Mouse (Mus musculus) MEL (cell line): ENCODE data around the gene Akirin1. TPM values are rescaled to one million over a fixed set of nuclear protein-coding genes. Genes with fewer than 3 reads are reported as not detected.

Source experiments
- DNase-seq: peaks from one replicate; pipeline ENCODE4 v3.0.0; 2011; ENCODE audit warnings: low read depth, low spot score
- H3K27ac ChIP-seq: 2 replicates; pipeline ENCODE4 v1.5.1; 2012; ENCODE audit warnings: low read depth, mild to moderate bottlenecking, control low read depth, low read length, moderate library complexity; ENCODE audit not compliant: control insufficient read depth
- H3K27me3 ChIP-seq, 2 experiments: fragments of 150-350 bp in 1 of 2; sonication (generic) in 1 of 2; 2 replicates each; pipeline ENCODE4 v1.6.1; 2012; ENCODE audit warnings: low read length in 2 of 2, mild to moderate bottlenecking in 2 of 2, improper control_type of control experiment in 1 of 2, moderate library complexity in 1 of 2; ENCODE audit not compliant: insufficient read depth in 2 of 2, control insufficient read depth in 1 of 2
- H3K36me3 ChIP-seq, 2 experiments: 2 replicates each; pipeline ENCODE4 v1.6.1; 2012 to 2014; ENCODE audit warnings: low read length in 2 of 2, improper control_type of control experiment in 1 of 2, inconsistent platforms in 1 of 2, mild to moderate bottlenecking in 1 of 2; ENCODE audit not compliant: insufficient read depth in 2 of 2, control insufficient read depth in 1 of 2
- H3K4me1 ChIP-seq, 2 experiments: fragments of 150-350 bp in 1 of 2; sonication (generic) in 1 of 2; 2 replicates each; pipeline ENCODE4 v1.6.1; 2012; ENCODE audit warnings: low read length in 2 of 2, improper control_type of control experiment in 1 of 2, mild to moderate bottlenecking in 1 of 2; ENCODE audit not compliant: insufficient read depth in 2 of 2, control insufficient read depth in 1 of 2
- H3K4me3 ChIP-seq, 2 experiments: fragments of 150-350 bp in 1 of 2; sonication (generic) in 1 of 2; 2 replicates each; pipeline ENCODE4 v1.5.1; 2012; ENCODE audit warnings: low read depth in 2 of 2, low read length in 2 of 2, mild to moderate bottlenecking in 2 of 2, moderate library complexity in 2 of 2, control low read depth in 1 of 2, improper control_type of control experiment in 1 of 2; ENCODE audit not compliant: control insufficient read depth in 1 of 2, insufficient read depth in 1 of 2
- H3K79me2 ChIP-seq: 2 replicates; pipeline ENCODE4 v1.6.1; 2012; ENCODE audit warnings: mild to moderate bottlenecking, low read length, moderate library complexity; ENCODE audit not compliant: control insufficient read depth, poor library complexity, insufficient read depth
- H3K9ac ChIP-seq: 2 replicates; pipeline ENCODE4 v1.6.1; 2012; ENCODE audit warnings: low read depth, mild to moderate bottlenecking, control low read depth, low read length, moderate library complexity; ENCODE audit not compliant: control insufficient read depth, poor library complexity, severe bottlenecking
- H3K9me3 ChIP-seq: fragments of 150-350 bp; sonication (generic); replicated peaks from 2 replicates; pipeline ENCODE4 v1.6.1; 2012; ENCODE audit warnings: mild to moderate bottlenecking, low read length, improper control_type of control experiment, moderate library complexity; ENCODE audit not compliant: insufficient read depth
- BHLHE40 ChIP-seq: IDR thresholded peaks from 2 replicates; pipeline ENCODE4 v1.6.1; 2012; ENCODE audit warnings: low read depth, mild to moderate bottlenecking, inconsistent platforms, low read length, improper control_type of control experiment, borderline replicate concordance
- CHD1 ChIP-seq: IDR thresholded peaks from 2 replicates; pipeline ENCODE4 v1.6.1; 2012; ENCODE audit warnings: low read depth, mild to moderate bottlenecking, inconsistent platforms, low read length, improper control_type of control experiment
- CHD2 ChIP-seq: IDR thresholded peaks from 2 replicates; pipeline ENCODE4 v1.6.1; 2011; ENCODE audit warnings: low read length, improper control_type of control experiment
- CTCF ChIP-seq, 3 experiments: IDR thresholded peaks in 2 of 3; conservative IDR thresholded peaks in 1 of 3; 2 replicates each; pipeline ENCODE4 v1.5.1; 2011 to 2012; ENCODE audit warnings: low read length in 3 of 3, low read depth in 2 of 3, mild to moderate bottlenecking in 2 of 3, improper control_type of control experiment in 1 of 3, inconsistent platforms in 1 of 3, mixed read lengths in 1 of 3, moderate library complexity in 1 of 3; ENCODE audit not compliant: control insufficient read depth in 1 of 3, insufficient read depth in 1 of 3, poor library complexity in 1 of 3, severe bottlenecking in 1 of 3
- E2F4 ChIP-seq: IDR thresholded peaks from 2 replicates; pipeline ENCODE4 v1.6.1; 2011; ENCODE audit warnings: low read depth, low read length, improper control_type of control experiment, borderline replicate concordance
- EP300 ChIP-seq, 2 experiments: IDR thresholded peaks; 2 replicates each; pipeline ENCODE4 v1.6.1; 2011; ENCODE audit warnings: improper control_type of control experiment in 2 of 2, low read length in 2 of 2, low read depth in 1 of 2, mild to moderate bottlenecking in 1 of 2
- GABPA ChIP-seq: IDR thresholded peaks from 2 replicates; pipeline ENCODE4 v1.6.1; 2012; ENCODE audit warnings: low read depth, mild to moderate bottlenecking, inconsistent platforms, low read length, improper control_type of control experiment, moderate library complexity
- GATA1 ChIP-seq: IDR thresholded peaks from 2 replicates; pipeline ENCODE4 v1.6.1; 2011; ENCODE audit warnings: low read depth, low read length, improper control_type of control experiment
- JUND ChIP-seq: IDR thresholded peaks from 2 replicates; pipeline ENCODE4 v1.6.1; 2011; ENCODE audit warnings: low read depth, mild to moderate bottlenecking, improper control_type of control experiment, low read length
- MAFK ChIP-seq: IDR thresholded peaks from 2 replicates; pipeline ENCODE4 v1.6.1; 2011; ENCODE audit warnings: low read depth, mild to moderate bottlenecking, low read length, improper control_type of control experiment, borderline replicate concordance
- MEF2A ChIP-seq: IDR thresholded peaks from 2 replicates; pipeline ENCODE4 v1.6.1; 2014; ENCODE audit warnings: low read depth, mild to moderate bottlenecking, inconsistent platforms, low read length, improper control_type of control experiment; ENCODE audit not compliant: poor library complexity, insufficient replicate concordance, severe bottlenecking; ENCODE audit errors: extremely low read depth
- MYB ChIP-seq: IDR thresholded peaks from 2 replicates; pipeline ENCODE4 v1.6.1; 2011; ENCODE audit warnings: mild to moderate bottlenecking, low read depth, low read length, improper control_type of control experiment
- MYC ChIP-seq: IDR thresholded peaks from 2 replicates; pipeline ENCODE4 v1.6.1; 2011; ENCODE audit warnings: low read depth, mild to moderate bottlenecking, low read length, improper control_type of control experiment, moderate library complexity
- POLR2A ChIP-seq, 2 experiments: IDR thresholded peaks; 2 replicates each; pipeline ENCODE4 v1.6.1; 2011 to 2012; ENCODE audit warnings: low read length in 2 of 2, mild to moderate bottlenecking in 2 of 2, control low read depth in 1 of 2, improper control_type of control experiment in 1 of 2, low read depth in 1 of 2, moderate library complexity in 1 of 2; ENCODE audit not compliant: control insufficient read depth in 1 of 2, insufficient read depth in 1 of 2, poor library complexity in 1 of 2
- POLR2AphosphoS5 ChIP-seq: IDR thresholded peaks from 2 replicates; pipeline ENCODE4 v1.6.1; 2012; ENCODE audit warnings: low read depth, borderline replicate concordance, mild to moderate bottlenecking, inconsistent platforms, low read length, moderate library complexity, mixed read lengths
- RAD21 ChIP-seq: IDR thresholded peaks from 2 replicates; pipeline ENCODE4 v1.6.1; 2011; ENCODE audit warnings: mild to moderate bottlenecking, low read depth, low read length, improper control_type of control experiment
- RCOR1 ChIP-seq: IDR thresholded peaks from 2 replicates; pipeline ENCODE4 v1.6.1; 2012; ENCODE audit warnings: low read depth, mild to moderate bottlenecking, inconsistent platforms, low read length, improper control_type of control experiment
- SMC3 ChIP-seq: IDR thresholded peaks from 2 replicates; pipeline ENCODE4 v1.6.1; 2011; ENCODE audit warnings: low read depth, low read length, improper control_type of control experiment
- TAL1 ChIP-seq: IDR thresholded peaks from 2 replicates; pipeline ENCODE4 v1.6.1; 2012; ENCODE audit warnings: mild to moderate bottlenecking, inconsistent platforms, low read length, moderate library complexity, mixed read lengths
- TBP ChIP-seq: IDR thresholded peaks from 2 replicates; pipeline ENCODE4 v1.8.0; 2011; ENCODE audit warnings: low read depth, low read length, improper control_type of control experiment
- UBTF ChIP-seq: IDR thresholded peaks from 2 replicates; pipeline ENCODE4 v1.6.1; 2012; ENCODE audit warnings: low read depth, mild to moderate bottlenecking, inconsistent platforms, low read length, improper control_type of control experiment, moderate library complexity, borderline replicate concordance; ENCODE audit not compliant: insufficient read depth
- USF2 ChIP-seq, 2 experiments: IDR thresholded peaks; 2 replicates each; pipeline ENCODE4 v1.6.1; 2011 to 2012; ENCODE audit warnings: improper control_type of control experiment in 2 of 2, low read length in 2 of 2, borderline replicate concordance in 1 of 2, inconsistent platforms in 1 of 2, low read depth in 1 of 2, mild to moderate bottlenecking in 1 of 2; ENCODE audit not compliant: insufficient read depth in 1 of 2
- ZC3H11A ChIP-seq: IDR thresholded peaks from 2 replicates; pipeline ENCODE4 v1.6.1; 2012; ENCODE audit warnings: low read depth, mild to moderate bottlenecking, inconsistent platforms, low read length, improper control_type of control experiment
- ZMIZ1 ChIP-seq: IDR thresholded peaks from 2 replicates; pipeline ENCODE4 v1.6.1; 2012; ENCODE audit warnings: low read depth, mild to moderate bottlenecking, inconsistent platforms, low read length, improper control_type of control experiment, moderate library complexity
- polyA plus RNA-seq, 2 experiments: library from polyadenylated mRNA; stranded (reverse) in 1 of 2; unstranded in 1 of 2; fragments of >175 nt in 1 of 2; fragments of >200 nt in 1 of 2; gene quantifications; 2 replicates each; pipeline versions ENCODE4 v1.2.1 to v1.2.4; 2012; ENCODE audit warnings: low replicate concordance in 2 of 2, low read depth in 1 of 2; ENCODE audit not compliant: insufficient read length in 2 of 2, insufficient read depth in 1 of 2, missing spikeins in 1 of 2
- total RNA-seq: library from RNA; depleted of rRNA; stranded (reverse); fragments of 300-350 nt; gene quantifications from 2 replicates; pipeline ENCODE4 v1.2.3, GENCODE M21; 2012

Akirin1 gene
- total and polyA plus RNA-seq, 3 experiments: 46.3 to 53.3 TPM; not detected in 1

- no peak overlapping the region for H3K4me3 ChIP-seq
These were observed 17.8 kb downstream of the Akirin1 start for GRCm38 (mm10) chr4:123732163-123732910.

GRCm38 (mm10) chr4:123721761-123722160, 28.4 kb downstream of the Akirin1 start:
- peaks cover 9% of the 10 kb centered on the region for H3K79me2 ChIP-seq
- no peak overlapping the region for H3K4me3 ChIP-seq
- no peaks in the 10 kb centered on the region for H3K9me3 ChIP-seq
- no peak for DNase-seq
- H3K27ac ChIP-seq: no peak overlapping the region
- peaks cover 0 to 8% of the 10 kb centered on the region in 2 experiments; a peak in 2 of 4 replicates for H3K36me3 ChIP-seq
- H3K4me1 ChIP-seq: peaks cover 0 to 8% of the 10 kb centered on the region in 2 experiments; a peak in 2 of 4 replicates
- H3K27me3 ChIP-seq: no peaks in the 10 kb centered on the region
- no peak for TF ChIP-seq RCOR1
- no peak for TF ChIP-seq RAD21
- TF ChIP-seq MAFK: no peak
- TF ChIP-seq SMC3: no peak
- TF ChIP-seq TBP: no peak
- TF ChIP-seq POLR2AphosphoS5: no peak
- TF ChIP-seq, all 39 proteins: peak for 0
- no peak overlapping the region for H3K9ac ChIP-seq

More at GRCm38 (mm10) chr4:123732163-123732910, 17.8 kb downstream of the Akirin1 start:
- no peak for DNase-seq
- Histone ChIP-seq H3K27me3 (no peaks in the 10 kb centered on the region), H3K79me2 (no peaks in the 10 kb centered on the region), H3K4me1 (no peaks in the 10 kb centered on the region), H3K36me3 (peaks cover 0 to 2% of the 10 kb centered on the region in 2 experiments; a peak in 1 of 4 replicates), H3K9me3 (no peaks in the 10 kb centered on the region), H3K27ac (no peak overlapping the region), H3K9ac (no peak overlapping the region)
- TF ChIP-seq MYC (no peak), EP300 (IDR thresholded peaks at IDR 0.05; ENCODE audit: low read depth in 1 of 2, low read length in 2 of 2) (no peak), USF2 (IDR thresholded peaks at IDR 0.05; ENCODE audit: borderline replicate concordance in 1 of 2, insufficient read depth in 1 of 2, low read depth in 1 of 2, low read length in 2 of 2) (no peak), CTCF (IDR thresholded peaks at IDR 0.05 in 2 of 3, conservative IDR thresholded peaks at IDR 0.05 in 1 of 3; ENCODE audit: control insufficient read depth in 1 of 3, insufficient read depth in 1 of 3, low read depth in 2 of 3, low read length in 3 of 3, poor library complexity in 1 of 3, severe bottlenecking in 1 of 3) (no peak), ZMIZ1 (no peak), POLR2A (IDR thresholded peaks at IDR 0.05; ENCODE audit: control insufficient read depth in 1 of 2, insufficient read depth in 1 of 2, low read depth in 1 of 2, low read length in 2 of 2, poor library complexity in 1 of 2) (no peak), GATA1 (no peak), ZC3H11A (no peak), RAD21 (no peak), CHD2 (no peak), CHD1 (no peak), UBTF (no peak), MYB (no peak), BHLHE40 (no peak), TAL1 (no peak), E2F4 (no peak), JUND (no peak), GABPA (no peak), MEF2A (no peak)
